Mouse (Mus musculus) gastrocnemius, postnatal 14 days (tissue): ENCODE measurements around the gene Cryzl2. TPM values are rescaled to one million over a fixed set of nuclear protein-coding genes. Genes with fewer than 3 reads are reported as not detected.

Source experiments
- DNase-seq: peaks from one replicate; pipeline ENCODE4 v3.0.0; 2021; ENCODE audit warnings: mixed read lengths
- intact Hi-C: fragments of 180-260 bp; cut with DNase I; formaldehyde crosslinking; loops from one replicate; pipeline ENCODE4 v1.15.1; 2025; ENCODE audit warnings: low total_unique reads
- long read RNA-seq, 2 experiments: library from polyadenylated mRNA; stranded (forward); transcript quantifications; one replicate each; pipeline ENCODE4 v2.0.0; 2021
- total RNA-seq, 2 experiments: library from RNA; stranded (reverse); gene quantifications; 2 replicates each; pipeline ENCODE4 v1.2.3; 2021

Gene Cryzl2
- total RNA-seq = 1 to 10 TPM; 2.7 to 3.1 TPM
- long read RNA-seq, experiment 1, partial matches to known transcripts = 0 of 2 reads
- long read RNA-seq, experiment 1, other reads (novel, unspliced or antisense) = 1 of 2 reads
- long read RNA-seq, experiment 2, partial matches to known transcripts = 0 of 6 reads
- long read RNA-seq, experiment 2, other reads (novel, unspliced or antisense) = 2 of 6 reads

GRCm38 (mm10) chr1:157458421-157459208, at the start of gene Cryzl2:
Gene Cryzl2 (plus strand): TSS chr1:157458577.
- intact Hi-C loops = loop anchor here (10.0 kb wide), 1 partner anchor 164 kb away; no protein-coding TSS in a partner anchor
- DNase-seq = peak; percentile 85

DNA sequence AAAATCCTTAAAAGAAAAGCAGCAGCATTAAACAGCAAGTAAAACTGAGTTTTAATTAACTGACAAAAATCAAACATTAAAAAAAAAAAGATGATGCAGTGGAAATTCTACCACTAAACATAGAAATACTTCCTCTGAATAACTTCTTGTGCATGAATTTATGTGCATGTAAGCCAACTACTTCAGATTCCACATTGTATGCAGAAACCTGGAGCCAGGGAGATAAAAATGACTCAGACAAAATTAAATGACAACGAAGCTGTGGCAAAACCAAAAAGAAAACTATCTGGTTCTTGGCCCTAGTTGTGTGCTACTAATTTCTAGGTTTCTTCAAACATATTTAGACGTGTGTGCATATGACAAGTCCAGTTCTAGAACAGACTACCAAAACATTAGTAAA, 48.7 kb upstream of the Cryzl2 start:
- no peak for DNase-seq
- intact Hi-C loops = no loop called here

GRCm38 (mm10) chr1:157410937-157411336, 47.4 kb upstream of the Cryzl2 start:
- no peak for DNase-seq
- intact Hi-C loops = no loop called here

DNA sequence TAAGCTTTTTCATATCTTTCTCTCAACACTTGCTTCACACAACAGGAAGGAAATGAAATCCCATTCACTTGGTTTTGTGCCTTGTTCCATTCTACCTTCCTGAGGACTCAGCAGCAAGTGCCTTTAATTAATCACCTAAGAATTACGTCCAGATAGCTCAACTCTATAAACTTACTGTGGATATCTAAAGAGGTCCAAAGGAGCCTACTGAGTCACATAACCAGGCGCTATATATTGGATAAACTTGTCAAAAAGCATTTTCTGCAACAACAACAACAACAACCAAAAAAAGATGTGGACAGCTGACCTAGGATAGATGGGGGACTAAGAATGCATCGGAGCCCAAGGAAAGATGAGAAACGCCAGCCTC, 47.1 kb upstream of the Cryzl2 start:
- intact Hi-C loops = no loop called here
- no peak for DNase-seq

DNA sequence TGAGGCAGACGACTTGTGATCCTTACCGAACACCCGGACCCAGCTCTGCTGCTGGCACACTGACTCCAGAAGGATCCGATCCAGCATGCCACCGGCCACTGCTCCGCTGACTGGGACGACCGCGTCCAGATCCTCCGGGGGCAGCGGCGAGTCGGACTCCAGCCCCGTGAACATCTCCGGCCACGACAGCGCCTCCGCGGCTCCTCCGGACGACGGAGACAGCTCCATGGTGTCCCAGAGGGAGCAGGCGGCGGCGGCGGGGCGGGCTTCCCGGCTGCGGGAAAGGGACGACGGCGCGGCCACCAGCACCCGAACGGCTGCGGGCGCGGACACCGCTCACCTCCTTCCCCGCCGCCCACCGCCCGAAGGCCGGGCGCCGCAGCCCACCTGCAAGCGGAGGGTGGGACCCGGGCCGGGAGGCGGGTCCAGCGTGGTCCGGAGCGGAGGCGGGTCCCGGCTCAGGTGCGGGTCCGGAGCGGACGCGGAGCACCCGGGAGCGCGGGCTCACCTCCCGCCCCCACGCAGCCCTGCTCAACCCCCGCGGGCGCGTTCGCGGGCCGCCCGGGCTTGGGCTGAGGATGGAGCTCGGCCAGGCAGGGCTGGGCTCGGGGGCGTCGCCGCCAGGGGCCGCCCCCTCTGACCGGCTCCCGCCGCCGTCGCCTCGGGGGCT, 46.5 kb upstream of the Cryzl2 start:
- DNase-seq = peak; percentile 73
- intact Hi-C loops = no loop called here

DNA sequence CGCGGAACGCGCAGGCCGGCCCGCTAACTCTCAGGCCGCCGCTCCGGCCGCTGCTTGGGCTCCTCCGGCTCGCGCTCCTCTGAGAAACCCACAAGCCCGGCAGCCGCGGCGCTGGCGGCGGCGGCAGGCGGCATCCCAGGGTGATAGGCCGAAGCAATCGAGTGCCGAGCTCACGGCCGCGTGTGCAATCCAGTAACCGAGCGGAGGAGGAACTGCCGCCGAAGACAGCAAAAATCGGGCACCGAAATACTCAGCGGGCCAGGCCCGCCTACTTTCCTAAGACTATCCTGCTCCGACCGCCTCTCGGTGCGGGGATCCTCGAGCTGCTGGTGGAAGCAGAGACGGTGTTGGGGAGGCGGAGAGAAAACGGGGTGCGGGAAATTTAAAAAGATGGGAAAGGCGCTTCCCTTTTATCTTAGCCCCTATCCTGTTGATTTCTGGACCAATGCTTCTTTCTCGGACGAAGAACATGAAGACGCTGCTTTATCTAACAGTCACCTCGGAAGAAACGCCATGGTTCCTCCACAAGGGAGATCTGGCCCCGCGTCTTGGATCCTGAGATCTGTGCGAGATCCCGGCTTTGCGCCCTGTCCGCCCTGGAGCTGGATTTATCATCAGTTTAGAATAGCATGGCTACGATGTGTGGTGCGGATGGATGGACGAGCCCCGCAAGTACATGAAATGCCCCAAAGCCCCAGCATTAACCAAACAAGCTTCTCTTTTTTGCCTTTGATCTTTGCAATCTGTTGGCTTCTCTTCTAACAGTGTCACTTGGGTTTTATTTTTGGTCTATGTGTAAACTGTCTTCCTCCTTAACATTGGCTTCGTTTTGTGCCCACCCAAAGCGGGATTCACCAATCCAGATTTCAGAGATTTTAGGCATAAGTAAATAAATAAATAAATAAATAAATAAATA, 45.7 kb upstream of the Cryzl2 start, which contains the start of gene Rasal2:
Gene Rasal2 (minus strand): TSS at position 142 of the 916 bp plus-strand sequence.
- intact Hi-C loops = no loop called here
- DNase-seq = peak; percentile 96

GRCm38 (mm10) chr1:157415771-157416170, 42.6 kb upstream of the Cryzl2 start:
- intact Hi-C loops = no loop called here
- DNase-seq = no peak

GRCm38 (mm10) chr1:157416628-157417027, 41.7 kb upstream of the Cryzl2 start:
- no peak for DNase-seq

DNA sequence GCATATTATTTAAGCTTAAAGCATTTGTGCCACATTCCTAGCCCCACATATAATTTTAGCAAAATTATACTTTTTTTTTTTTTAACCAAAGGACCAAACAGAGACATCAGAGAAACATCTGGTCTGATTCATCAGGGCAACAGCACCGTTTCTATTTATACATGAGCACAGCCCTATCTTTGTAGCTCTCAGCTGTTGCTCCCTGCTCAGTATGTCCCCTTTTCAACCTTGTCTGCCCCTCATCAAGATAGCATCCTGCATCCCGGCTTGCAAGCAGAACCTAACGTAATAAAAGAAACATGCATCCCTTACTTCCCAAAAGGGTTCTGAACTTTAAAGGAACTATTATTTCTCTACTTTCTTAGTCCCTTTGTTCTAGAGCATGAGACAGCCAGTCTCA, 41.0 kb upstream of the Cryzl2 start:
- intact Hi-C loops = no loop called here
- no peak for DNase-seq

More at GRCm38 (mm10) chr1:157416628-157417027, 41.7 kb upstream of the Cryzl2 start:
- intact Hi-C loops = no loop called here

GRCm38 (mm10) chr1:157417861-157418260, 40.5 kb upstream of the Cryzl2 start:
- no peak for DNase-seq
- intact Hi-C loops = no loop called here

GRCm38 (mm10) chr1:157425741-157426427, 32.5 kb upstream of the Cryzl2 start:
- intact Hi-C loops = no loop called here
- no peak for DNase-seq

GRCm38 (mm10) chr1:157426933-157427332, 31.4 kb upstream of the Cryzl2 start:
- DNase-seq = no peak
- intact Hi-C loops = no loop called here

- intact Hi-C loops = no loop called here
Measured at GRCm38 (mm10) chr1:157427604-157428003, 30.8 kb upstream of the Cryzl2 start.

GRCm38 (mm10) chr1:157428366-157428765, 30.0 kb upstream of the Cryzl2 start:
- intact Hi-C loops = no loop called here
- DNase-seq = no peak

More at GRCm38 (mm10) chr1:157427604-157428003, 30.8 kb upstream of the Cryzl2 start:
- no peak for DNase-seq

DNA sequence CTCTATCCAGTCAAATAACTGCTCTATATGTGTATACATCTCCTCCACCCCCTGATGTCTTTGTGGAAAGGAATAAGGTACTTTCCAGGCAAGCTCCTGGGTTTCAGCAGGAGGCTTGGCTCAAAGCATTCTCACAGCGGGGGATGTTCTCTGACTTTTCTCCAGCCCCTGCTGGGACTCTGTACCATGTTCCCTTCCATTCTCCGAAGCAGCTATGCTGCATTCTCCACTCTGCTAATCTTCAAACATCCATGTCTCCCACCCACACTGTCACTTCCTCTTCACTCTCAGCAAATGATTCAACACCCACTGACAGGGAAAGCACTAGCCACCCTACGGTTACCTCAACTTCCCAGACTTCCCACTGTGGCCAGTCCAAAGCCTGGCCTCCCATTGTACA, 25.1 kb upstream of the Cryzl2 start:
- no peak for DNase-seq
- intact Hi-C loops = no loop called here

DNA sequence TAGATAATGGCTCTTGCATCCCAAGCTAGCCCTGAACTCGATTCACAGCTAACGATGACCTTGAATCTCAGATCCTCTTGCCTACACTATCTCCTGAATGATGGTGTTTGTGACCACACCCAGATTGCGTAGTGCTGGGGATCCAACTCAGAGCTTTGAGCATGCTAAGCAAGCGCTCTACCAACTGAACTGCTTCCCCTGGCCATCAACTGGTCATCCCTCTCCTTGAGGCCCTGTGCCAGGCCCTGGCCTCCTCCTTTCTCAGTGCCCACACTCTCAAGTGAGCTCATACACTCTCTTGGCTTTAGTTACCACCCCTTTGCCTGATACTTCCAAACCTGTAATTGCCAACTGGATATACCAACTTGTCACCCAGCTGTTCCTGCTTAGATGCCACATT, 24.0 kb upstream of the Cryzl2 start:
- DNase-seq = no peak
- intact Hi-C loops = no loop called here

DNA sequence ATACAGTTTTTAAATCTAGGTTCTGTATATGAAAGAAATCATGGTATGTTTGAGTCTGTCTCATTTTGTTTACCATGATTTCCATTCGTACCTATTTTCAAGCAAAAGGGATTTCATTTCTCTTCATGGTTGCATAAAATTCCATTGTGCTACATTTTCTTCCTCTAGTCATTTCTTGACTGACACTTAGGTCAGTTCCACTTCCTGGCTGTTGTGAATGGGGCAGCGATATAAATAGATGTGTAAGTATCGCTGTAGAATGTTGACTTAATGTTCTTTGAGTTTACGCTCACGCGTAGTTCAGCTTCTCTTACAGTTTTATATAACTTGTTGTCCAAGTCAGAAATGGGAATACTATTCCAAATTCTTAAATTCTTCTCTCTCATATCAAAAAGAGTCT, 22.5 kb upstream of the Cryzl2 start:
- intact Hi-C loops = no loop called here

DNA sequence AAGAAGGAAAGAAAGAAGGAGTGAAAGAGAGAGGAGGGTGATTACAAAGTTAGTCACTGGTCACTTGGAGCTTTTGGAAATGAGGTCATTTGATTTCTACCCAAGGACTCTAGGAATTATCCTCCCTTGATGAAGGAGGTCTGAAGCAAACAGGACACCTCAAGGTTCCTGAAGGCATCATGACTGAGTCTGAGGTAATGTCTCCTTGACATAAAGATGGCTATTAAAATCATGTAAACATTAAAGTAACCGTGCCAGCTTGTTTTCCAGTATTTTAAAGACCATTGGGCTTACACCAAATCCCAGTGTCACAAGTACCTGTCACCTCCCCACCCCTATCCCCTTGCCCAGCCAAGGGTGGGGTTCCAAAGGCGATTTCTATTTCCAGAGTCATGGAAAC, 20.1 kb upstream of the Cryzl2 start:
- intact Hi-C loops = no loop called here
- DNase-seq = no peak

More for the DNA sequence above, 22.5 kb upstream of the Cryzl2 start:
- DNase-seq = no peak

- intact Hi-C loops = no loop called here
- no peak for DNase-seq
Measured at GRCm38 (mm10) chr1:157439101-157439500, 19.3 kb upstream of the Cryzl2 start.
